Mouse (Mus musculus) spleen, postnatal 14 days (tissue): Measurements from ENCODE around the gene Dxo.

Experiments used
- DNase-seq, 2 experiments: peaks; one replicate each; pipeline ENCODE4 v3.0.0; 2021 to 2022; ENCODE audit warnings: low spot score in 2 of 2

The Dxo gene

DNA sequence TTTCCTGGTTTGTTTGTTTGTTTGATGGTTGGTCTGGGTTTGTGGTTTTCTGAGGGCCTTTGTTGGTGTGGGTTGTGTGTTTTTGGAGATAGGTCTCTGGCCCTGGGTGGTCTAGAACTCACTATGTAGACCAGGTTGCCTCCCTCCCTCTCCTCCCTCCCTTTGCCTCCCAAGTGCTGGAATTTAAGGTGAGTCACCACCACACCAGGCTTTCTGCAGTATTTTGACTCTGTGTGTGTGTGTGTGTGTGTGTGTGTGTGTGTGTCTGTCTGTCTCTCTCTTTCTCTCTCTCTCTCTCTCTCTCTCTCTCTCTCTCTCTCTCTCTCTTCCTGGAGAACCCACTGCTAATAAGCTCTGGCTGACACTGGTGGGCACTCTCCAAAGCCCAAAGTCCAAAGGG, 44.3 kb downstream of the Dxo start:
- DNase-seq = no peak

DNA sequence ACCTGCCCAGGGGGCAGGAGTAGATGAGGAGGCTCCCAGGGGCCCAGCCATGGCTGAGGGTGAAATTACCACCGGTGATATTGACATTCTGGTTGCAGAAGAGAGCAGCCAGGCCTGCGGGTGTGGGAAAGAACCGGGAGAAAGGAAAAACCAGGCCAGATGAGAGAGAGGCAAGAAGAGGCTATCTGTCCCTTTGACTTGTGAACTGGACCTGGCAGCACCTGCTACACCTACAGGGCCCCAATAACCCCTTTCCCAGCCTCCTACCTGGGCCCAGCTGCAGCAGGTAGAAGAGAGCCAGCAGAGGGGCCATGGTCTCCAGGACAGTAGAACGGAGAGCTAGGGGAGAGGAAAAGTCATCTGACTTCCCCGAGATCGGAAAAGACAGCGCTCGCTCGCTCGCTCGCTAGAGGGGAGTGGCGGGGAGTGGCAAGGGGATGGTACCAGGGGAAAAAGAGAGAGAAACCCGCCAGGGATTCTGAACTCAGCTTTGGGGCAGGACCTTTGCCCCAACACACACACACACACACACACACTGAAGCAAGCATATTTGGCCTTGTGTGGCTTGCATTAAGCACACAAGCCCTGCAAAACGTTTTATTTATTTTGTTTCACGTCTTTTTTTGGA, 45.0 kb downstream of the Dxo start, which contains the start of gene Gm20547:
Gene Gm20547 (minus strand): TSS at position 360 of the 628 bp plus-strand sequence.
- DNase-seq = no peak

GRCm38 (mm10) chr17:34883332-34883731, 46.5 kb downstream of the Dxo start:
- no peak for DNase-seq

DNA sequence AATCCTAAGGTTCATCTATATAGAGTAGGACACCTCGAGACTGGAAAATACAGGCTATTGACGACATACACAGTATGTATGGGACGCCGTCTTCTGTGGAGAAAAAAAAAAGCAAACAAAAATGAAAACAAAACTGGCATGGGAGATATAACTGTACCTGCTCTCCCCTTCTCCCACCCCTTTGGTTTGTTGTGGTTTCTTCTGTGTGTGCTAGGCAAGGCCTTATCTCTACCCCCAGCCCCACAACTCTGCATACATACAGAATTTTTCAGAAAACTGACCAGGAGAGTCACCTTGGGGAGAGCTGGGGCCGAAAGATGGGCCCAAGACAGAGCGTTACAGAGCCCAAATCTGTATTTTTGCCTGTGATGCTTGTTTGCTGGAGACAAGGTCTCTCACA, 47.9 kb downstream of the Dxo start:
- DNase-seq = no peak

- no peak for DNase-seq
Measured at GRCm38 (mm10) chr17:34885615-34886014, 48.8 kb downstream of the Dxo start.

DNA sequence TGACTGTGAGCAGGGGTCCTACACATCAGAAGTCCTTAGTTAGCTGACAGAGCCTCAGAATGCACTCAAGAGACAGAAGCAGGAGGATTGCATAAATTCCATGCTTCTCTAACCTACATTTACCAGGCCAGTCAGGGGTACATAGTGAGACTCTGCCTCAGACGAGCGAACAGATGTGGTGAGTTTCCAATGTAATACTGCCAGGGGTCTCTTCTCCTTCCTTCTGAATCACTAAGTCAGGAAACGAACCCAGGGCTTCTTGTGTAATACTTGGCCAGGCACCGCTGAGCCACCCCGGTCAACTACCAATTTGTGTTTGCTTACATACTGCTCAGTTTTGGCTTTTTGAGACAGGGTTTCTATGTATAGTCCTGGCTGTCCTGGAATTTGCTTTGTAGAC, 51.1 kb downstream of the Dxo start:
- DNase-seq = no peak
